10 mouse cellular contexts compared by ENCODE assay signal in genomic region chrX:108728334-108728733, GRCm38 (mm10).
"Had no signal": no experiment of that assay in that cellular context is flagged by ENCODE, and none has a peak within 500 bp of the region (broad histone marks: within the 10 kb centered on the region; RNA-seq: fewer than 3 reads in every experiment).

No protein-coding gene starts in this region.

- H3K4me3 ChIP-seq: layer of hippocampus, adult 2 months; limb, embryonic 13.5 days; megakaryocyte, embryonic 14.5 days; midbrain, embryonic 12.5 days had no signal

- DNase-seq: lung, adult 18-20 months; right cerebral cortex, postnatal 25 days; thymus, postnatal 36 days had no signal

- H3K4me1 ChIP-seq: limb, embryonic 13.5 days; megakaryocyte, embryonic 14.5 days; midbrain, embryonic 12.5 days had no signal

- H3K36me3 ChIP-seq: limb, embryonic 13.5 days; midbrain, embryonic 12.5 days had no signal

- H3K27ac ChIP-seq: layer of hippocampus, adult 2 months; limb, embryonic 13.5 days; liver, embryonic 14.5 days; midbrain, embryonic 12.5 days had no signal

- ATAC-seq: intestine, postnatal 0 days; midbrain, embryonic 16.5 days had no signal

- H3K9ac ChIP-seq: limb, embryonic 13.5 days; liver, embryonic 14.5 days; midbrain, embryonic 12.5 days had no signal

- H3K27me3 ChIP-seq: limb, embryonic 13.5 days; midbrain, embryonic 12.5 days had no signal

- H3K4me2 ChIP-seq: limb, embryonic 13.5 days; midbrain, embryonic 12.5 days had no signal

- H3K9me3 ChIP-seq: limb, embryonic 13.5 days; megakaryocyte, embryonic 14.5 days; midbrain, embryonic 12.5 days had no signal
